Mouse (Mus musculus) thymus, postnatal 25 days (tissue): ENCODE measurements around the gene Sidt2.
A peak's percentile ranks its signal among the peaks of the same experiment; 100 is the strongest.

Source experiments
- DNase-seq: peaks from one replicate; pipeline ENCODE4 v3.0.0; 2022

Gene Sidt2

DNA sequence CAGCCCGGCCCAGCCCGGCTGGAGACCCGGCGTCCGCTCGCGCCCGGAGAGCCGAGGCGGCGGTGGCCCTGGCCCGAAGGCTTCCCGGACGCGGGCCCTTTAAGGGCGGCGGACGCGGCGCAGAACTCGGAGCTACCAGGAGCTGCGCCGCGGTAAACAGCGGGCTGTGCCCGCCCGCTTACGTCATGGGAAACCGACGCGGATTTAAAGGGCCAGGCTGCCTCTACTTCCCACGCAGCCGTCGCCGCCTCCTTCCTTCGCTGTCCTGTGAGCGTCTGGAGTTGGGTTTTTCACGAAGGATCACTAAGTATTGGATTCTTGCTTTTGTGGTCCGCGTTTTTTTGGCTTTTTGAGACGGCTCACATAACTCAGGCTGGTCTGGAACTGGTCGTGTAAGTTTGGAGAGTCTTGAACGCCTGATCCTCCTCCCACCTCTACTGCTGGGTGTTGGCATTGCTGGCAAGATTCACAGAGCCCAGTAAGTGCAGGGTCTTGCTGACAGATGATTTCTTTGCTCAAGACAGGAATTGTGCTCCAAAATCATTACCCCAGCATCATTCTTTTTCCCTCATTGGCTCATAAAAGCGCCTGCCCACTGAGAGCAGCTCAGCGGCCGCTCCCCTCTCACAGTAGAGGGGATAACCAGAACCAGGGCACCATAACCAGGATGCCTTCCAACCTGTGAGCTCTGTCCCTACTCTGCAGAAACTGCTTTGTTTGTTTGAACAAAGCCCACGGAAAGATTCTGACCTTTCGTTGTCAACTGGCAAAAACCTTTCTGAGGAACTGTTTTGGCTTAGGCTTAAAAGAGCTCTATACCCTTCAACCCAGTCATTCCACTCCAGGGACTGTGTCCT is at the start of gene Sidt2:
TSS of gene Sidt2 (minus strand) at position 152 of the 857 bp plus-strand sequence.
- DNase-seq, result peak; percentile 90

DNA sequence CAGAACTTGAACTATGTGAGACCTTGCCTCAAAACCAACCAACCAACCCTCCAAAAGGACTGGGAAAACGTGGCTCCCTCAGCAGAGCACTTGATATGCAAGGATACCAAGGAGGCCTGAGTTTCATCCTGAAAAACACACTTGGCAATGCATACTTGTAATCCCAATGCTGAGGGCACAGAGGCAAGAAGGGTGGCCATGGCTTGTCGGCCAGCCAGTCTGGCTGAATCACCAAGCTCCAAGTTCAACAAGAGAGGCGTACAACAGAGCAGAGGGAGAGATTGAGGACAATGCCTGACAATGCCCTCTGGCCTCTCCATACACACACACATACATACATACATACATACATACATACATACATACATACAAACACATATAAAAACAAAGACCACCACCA is 49.5 kb upstream of the Sidt2 start:
- DNase-seq, result no peak

DNA sequence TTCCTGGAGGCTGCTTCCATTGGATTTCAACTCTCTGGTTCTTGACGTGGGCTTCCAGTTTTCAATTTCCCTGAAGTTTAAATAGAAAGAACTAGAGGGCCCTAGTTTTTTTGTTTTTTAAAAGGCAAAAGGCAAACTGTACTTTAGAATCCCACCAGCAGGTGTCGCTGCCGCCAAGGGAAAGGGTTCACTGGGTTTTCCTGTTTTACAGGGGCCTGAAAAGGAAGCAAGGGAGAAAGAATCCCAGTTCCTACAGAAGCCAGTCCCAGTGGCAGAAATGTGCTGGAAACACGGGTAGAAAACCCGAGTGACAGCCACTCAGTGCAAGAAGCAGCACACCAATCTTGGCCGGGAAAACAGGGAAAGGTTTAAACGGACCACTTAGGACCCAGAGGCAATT is 48.7 kb upstream of the Sidt2 start:
- DNase-seq, result peak; percentile 83

DNA sequence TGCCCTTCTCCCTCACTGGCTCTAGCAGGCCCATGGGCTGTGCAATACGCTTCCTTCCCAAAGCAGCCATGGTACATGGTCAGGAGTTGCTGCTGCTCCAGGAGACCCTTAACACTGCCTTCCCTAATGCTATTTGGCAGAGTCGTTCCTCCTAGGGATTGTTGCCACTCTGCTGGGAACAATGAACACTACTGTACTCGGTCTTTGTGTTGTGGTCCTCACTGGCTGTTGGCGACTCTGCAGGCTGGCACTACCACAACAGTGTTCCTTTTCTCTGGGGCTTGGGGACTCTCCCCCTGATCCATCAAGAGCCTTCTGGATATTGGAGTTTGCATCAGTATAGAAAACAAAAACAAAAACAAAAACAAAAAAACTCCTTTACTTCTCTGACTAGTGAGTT is 44.0 kb upstream of the Sidt2 start:
- no peak for DNase-seq

DNA sequence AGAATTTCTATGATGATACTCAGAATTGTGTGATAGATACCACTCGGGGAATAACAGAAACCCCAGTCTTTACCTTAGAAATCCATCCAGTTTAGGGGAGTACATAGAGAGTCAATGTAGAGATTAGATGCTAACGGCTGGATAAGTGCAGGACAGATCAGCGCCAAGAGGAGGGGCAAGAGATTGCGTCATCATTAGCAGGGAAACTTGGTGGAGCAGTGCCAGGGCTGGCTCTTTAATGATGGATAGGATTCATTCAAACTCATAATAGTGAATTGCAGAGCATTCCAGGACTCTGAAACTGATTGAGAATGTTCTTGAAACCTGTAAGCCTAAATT is 30.1 kb upstream of the Sidt2 start:
- peak; percentile 6 for DNase-seq

DNA sequence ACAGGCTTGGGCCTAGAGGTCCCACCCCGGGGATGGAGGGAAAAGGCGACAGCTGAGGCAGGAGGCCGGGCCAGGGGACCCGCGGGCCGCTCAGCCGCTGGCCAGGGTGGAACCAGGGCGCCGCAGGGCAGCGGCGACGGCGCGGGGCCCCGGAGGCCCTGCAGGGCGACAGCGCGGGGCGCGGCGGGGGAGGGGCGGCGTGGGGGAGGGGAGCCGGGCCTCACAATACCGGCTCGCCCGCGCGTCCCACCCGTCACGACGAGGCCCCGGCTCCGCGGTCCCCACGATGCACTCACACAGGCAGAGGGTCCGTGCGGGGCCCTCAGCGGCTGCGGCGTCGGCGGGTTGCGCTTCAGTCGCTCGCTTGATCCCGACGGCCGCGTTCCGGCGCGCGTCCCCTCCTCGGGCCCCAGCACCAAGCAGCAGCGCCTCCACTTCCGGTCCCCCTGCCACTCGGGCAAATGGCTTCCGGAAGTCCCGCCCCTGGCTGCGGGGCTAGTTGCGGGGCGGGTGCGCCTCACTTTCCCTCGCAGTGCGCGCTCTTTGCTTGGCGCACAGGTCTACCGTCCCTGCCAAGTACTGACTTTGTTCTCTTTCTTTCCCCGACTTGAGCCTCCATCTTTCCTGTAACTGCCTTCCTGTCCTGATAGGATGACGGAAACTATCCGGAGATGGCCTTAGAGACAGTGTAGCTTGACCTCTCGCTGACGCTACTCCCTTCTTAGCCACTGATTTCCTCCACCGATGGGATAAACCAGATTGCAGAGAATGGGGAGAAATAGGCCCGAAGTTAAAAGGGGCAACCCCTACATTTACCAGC is 29.6 kb upstream of the Sidt2 start:
- peak; percentile 90 for DNase-seq

DNA sequence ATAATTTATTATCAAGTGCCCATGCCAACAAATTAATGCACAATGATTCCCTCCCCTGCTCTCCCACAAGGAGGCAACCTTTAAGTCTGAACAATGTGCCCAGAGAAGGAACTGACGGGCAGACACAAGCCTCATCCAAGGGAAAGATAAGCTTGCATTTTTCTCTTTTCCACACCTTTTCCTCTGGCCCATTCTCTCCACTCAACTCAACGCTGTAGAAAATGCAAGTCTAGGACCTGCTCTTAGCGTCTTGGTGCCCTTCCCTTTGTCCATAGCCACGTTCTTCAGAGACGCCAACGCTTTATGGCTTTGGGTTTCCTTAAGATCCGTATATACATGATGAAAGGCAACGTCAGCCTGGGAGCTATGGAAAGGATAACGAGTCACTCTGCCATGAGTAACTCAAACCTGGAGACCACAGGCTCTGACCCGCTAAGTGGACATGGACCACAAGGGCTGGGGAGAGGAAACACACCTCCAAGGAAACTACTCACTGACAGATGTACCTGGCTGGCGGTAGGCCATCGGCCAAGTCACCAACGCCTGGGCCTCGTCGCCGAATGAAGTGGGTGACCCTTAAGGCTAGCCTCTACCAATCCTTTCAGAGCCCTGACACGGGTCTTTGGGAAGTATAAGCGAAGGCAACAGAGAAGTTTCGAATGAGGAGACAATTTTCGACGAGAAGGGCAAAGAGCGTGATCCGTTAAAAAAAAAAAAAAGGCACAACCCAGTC is 28.8 kb upstream of the Sidt2 start:
- DNase-seq, result no peak

DNA sequence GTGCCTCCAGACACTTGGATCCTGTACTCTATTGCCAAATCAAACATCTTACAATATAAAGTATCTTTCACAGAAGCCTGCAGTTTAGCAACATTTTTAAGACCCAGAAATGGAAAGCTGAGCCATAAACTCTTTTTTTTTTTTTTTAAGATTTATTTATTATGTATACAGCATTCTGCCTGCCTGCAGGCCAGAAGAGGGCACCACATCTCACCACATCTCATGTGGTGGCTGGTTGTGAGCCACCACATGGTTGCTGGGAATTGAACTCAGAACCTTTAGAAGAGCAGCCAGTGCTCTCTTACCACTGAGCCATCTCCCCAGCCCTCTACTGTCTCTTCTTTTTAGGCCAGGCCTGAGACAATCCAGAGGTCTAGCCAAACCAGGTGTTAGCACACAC is 26.3 kb upstream of the Sidt2 start:
- DNase-seq, result peak; percentile 9

DNA sequence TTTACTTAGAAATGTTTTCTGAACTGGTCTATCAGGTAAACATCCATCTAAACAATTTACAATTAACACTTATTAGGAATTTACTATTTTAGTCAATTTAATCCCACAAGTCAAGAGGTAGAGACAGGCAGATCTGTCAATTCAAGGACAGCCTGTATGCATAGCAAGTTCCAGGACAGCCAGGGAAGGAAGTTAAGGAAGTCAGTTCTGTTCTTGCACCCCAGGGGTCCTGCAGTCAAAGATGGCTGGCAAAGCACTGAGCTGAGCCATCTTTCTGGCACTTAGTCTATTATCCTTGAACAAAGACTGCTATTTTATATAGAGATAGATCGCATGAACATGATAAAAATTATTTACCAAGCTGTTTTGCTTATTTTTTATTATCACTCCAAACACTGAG is 25.6 kb upstream of the Sidt2 start:
- DNase-seq, result no peak

DNA sequence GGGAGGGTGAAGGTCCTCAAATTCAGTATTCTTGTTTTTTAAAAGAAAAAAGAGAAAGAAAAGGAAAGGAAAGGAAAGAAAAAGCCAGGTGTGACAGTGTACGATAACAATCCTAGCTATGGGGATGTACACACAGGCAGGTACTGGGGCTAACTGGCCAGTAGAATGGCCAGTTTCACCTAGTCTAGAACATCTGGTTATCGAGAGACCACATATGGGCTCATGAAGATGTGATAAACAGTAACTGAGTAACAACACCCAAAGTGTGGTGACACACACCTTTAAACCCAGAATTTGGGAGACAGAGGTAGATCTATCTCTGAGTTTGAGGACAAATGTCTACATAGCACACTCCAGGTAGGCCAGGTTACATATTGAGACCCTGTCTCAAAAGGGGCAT is 24.7 kb upstream of the Sidt2 start:
- DNase-seq, result no peak

DNA sequence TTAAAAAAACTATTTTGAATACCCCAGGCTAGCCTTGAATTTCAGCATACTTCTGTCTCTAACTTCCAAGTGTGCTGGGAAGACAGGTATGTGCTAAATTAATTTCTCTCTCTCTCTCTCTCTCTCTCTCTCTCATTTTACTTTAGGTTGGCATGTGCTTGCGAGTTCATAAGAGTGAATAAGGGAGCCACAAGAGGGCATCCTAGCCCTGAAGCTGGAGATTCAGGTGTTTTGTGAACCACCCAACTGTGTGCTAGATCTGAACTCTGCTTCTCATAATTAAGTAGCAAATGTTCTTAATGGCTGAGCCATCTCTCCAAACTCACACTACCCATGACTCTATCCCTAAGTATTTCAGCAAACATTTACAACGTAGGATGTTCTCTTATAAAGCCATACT is 21.8 kb upstream of the Sidt2 start:
- peak; percentile 24 for DNase-seq

DNA sequence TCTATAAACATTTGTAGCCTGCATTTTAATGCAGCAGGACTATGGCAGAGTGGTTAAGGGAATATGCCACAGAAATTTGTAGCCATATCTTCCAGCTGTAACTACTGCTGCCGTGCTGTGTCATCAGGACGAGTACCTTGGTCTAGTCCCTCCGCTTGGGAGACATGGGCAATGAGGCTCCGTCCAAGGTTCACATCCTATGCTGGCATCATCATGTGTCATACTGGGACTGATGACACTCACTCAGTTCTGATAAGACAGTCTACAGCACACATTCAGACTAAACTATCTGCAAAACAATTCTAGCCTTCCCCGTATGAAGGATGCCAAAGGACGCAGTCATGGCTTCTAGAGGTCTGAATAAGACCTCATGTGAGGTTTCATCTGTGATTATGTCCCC is 8.5 kb upstream of the Sidt2 start:
- no peak for DNase-seq

DNA sequence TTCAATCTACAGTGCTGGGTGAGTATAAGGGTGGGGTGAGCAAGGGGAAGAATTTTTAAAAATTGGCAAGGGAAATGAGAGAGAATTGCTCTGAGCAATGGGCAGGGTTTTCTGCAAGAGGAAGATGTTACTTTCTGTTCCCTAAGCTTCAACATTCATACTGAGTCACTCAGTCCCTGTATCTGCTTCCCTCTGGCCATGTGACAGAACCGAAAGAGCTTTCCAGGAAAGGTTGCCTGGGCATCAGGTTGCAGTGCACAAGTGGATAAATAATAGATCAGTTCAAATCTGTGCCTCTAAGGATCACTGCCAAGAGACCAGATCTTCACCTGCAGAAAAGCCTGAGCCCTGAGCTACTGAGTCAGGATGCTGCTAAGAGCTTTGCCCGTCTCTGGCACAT is 6.8 kb upstream of the Sidt2 start:
- no peak for DNase-seq

DNA sequence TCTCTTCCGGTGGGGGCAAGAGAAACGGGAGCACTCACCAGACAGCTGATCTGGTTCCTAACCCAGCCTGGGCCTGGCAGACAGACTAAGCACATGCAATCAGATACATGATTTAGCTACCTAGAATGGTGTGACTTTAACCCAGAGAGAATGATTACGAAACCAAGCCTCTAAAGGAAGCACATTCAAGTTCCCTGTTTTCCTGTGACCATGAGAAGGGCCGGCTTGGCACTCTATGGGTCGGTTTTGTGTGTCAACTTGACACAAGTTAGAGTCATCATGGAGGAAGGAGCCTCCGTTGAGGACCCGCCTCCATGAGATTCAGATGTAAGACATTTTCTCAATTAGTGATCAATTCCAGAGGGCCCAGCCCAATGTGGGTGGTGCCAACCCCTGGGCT is 4.6 kb upstream of the Sidt2 start:
- DNase-seq, result no peak

DNA sequence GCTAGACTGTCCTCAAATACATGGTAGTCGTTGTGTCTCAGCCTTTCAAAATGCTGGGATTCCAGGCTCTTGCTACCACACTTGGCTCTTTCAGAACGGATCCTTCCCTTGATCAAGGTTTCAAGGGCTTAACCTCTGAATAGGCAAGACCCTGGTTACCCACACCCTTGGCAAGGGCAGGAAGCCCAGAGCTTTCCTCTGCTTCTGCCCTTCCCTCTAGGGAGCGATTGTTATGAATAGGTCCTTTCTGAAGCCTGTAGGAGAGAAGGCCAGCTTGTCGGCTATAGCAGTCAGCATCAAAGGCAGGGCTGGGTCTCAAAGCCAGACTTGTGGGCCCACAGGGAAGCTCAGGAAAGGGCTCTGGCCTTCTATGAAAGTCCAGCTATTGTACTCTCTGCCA is 3.8 kb upstream of the Sidt2 start:
- DNase-seq, result no peak

DNA sequence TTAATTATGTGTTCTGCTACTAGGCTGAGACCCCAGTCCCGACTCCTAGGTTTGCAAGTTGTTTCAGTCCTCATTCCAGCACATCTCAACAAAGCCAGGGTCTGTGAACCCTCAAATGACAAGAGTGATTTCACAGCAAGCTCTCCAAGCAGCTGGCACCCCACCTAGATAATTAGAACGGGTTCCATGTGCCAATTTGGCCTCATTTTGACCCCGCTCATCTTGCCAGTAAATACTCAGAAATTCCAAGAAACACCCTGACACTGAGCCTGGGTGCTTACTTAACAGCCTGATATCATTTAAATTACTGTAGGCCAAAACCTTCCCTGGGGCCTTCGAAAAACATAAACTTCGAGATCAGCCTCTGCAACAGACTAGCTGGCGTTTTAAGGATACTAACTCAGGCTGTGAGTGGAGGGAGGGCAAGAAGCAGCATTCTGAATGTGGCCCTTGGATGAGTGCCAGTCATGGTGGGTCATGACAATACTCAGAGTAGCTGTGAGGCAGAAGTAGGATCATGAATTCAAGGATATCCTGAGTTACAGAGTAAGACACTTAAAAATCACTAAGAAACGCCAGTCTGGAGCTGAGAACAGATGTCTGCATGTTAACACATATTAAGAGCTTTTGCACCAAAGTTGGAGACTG is 3.1 kb upstream of the Sidt2 start:
- DNase-seq, result no peak

DNA sequence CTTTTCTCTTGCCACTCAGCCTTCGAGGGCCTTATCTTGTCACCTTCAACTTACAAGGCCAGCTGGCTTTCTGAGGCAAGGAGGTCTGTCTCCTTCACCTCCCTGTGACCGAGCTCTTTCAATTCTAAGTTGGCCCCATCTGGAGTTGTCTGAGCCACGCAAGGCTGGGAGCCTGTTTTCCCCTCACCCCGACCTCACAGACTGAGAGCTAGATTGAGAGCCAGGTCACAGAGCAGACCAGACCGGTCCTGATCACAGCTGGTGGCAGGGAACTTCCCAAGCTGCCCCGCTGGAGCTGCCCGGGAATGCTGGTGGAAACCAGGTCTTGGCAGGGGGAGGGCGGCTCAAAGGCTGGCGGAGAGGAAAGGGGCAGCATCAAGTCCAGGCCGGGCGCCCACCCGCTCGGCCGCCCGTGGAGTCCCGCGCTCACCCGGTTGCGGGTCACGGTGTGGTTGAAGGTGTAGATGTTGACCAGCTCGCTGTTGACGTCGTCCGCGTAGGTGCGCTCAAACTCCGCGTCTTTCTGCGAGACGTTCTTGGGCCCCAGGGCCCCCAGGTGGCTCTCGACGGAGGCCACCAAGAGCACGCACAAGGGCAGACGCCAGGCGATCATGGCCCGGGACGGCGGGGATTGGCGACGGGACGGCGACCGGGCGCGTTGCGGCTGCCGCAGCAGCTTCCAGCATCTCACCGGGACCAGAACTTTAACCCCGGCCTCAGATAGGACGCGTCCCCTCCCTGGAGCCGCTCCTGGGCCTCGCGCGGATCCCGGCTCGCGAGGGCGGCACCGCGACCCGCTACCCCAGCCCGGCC is 558 bp downstream of the Sidt2 start:
- DNase-seq, result no peak

DNA sequence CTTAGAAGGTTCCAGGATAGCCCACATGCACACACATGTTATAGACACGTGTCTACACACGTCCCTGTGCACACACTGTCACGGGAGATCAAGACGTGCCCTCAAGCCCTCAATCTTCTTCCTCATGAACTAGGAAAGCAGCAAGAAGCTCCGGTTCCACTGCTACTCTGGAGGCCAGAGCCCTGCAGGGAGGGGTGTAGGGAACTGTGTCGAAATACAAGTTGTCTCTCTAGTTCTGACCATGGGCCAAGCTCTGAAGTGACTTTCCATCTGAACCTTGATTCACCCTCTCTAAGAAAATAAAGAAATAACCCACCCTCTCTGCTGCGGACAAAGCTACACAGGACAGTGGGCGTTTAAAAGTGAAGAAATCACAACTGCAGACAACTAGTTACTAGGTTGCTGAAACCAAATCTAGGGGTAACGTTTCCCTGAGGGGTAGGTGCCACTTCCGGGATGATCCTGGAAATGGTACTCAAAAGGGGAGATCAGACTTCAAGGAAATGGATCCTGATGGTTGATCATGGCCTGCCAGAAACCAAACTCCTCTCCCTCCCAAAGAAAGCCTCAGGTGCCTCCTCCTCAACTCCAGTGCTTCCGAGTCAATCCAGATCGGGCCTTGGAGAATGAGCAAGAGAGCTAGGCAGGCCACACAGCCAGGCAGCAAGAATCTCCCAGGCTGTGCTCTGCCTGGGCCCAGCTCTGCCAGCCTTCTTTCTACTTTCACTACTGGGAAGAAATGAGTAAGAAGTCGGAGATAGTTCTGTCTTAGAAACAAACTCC is 1.4 kb downstream of the Sidt2 start:
- no peak for DNase-seq

DNA sequence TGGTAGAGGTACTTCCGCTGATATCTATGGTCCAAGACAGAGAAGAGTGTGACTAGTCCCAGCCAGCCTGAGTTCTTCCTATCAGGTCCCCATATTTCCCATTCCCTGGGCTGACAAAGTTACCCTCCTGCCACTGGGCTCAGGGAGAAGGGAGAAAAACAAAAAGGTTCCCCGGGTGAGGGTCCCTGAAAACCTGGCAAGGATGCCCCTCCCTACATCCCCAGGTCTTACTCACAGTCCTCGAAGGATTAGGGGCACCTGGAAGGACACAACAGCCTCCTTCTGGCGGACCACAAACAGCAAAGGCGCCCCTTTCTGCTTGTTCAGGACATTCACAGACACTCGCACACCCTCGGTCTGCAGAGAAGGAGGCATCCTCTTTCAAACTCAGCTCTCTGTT is 2.2 kb downstream of the Sidt2 start:
- DNase-seq, result no peak

DNA sequence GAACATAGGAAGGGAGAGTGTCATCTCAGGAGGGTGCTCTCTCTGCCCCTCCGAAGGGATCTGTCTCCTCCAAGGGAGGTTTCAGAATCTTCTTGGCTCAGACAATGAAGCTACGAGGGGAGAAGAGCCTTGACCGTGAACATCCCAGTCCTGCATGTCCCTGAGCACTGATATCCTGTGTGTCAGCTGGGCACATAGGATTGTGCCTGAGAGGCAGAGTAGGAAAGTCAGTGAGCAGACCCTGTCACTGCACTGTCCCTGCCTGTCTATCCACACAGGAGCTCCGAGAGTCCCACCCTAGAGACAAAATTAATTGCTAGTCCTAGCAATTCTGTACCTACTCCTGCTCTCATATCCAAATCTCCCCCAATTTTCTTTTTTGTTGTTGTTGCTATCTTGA is 3.0 kb downstream of the Sidt2 start:
- DNase-seq, result no peak

DNA sequence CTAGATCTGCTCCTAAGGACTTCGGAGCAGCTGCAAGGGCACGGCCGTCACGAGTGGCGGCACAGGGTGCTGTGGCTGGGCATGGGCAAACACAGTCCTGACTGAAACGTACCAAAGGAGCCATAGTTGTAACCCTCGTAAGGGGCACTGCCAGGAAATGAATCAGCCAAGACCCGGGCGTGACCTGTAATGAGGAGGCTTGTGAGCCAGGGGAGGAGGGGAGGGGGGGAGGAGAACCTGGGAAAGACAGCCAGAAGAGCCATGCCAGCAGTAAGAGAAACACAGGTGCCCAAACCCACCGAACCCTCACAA is 8.2 kb downstream of the Sidt2 start:
- no peak for DNase-seq
